Mouse (Mus musculus) liver, adult 2 months (tissue): ENCODE data around the gene Nr3c2. TPM values are rescaled to one million over a fixed set of nuclear protein-coding genes. Genes with fewer than 3 reads are reported as not detected.

Experiments
- DNase-seq: peaks from one replicate; pipeline ENCODE4 v3.0.0-alpha.2; 2011; ENCODE audit warnings: low read depth, low spot score; ENCODE audit errors: extremely low read depth
- H3K27ac ChIP-seq: fragments of 200-500 bp; replicated peaks from 2 replicates; pipeline ENCODE4 v1.5.1; 2012; ENCODE audit warnings: low read depth, mild to moderate bottlenecking, control low read depth, inconsistent platforms, low read length; ENCODE audit not compliant: insufficient read depth
- H3K27me3 ChIP-seq: fragments of 200-500 bp; 2 replicates; pipeline ENCODE4 v1.6.1; 2012; ENCODE audit warnings: mild to moderate bottlenecking, moderate library complexity, low read length, inconsistent platforms; ENCODE audit not compliant: control insufficient read depth, insufficient read depth
- H3K36me3 ChIP-seq: fragments of 200-500 bp; 2 replicates; pipeline ENCODE4 v1.6.1; 2012; ENCODE audit warnings: low read length, inconsistent platforms; ENCODE audit not compliant: control insufficient read depth, insufficient read depth
- H3K4me1 ChIP-seq: fragments of 200-500 bp; 2 replicates; pipeline ENCODE4 v1.6.1; 2011; ENCODE audit warnings: low read length; ENCODE audit not compliant: control insufficient read depth, insufficient read depth
- H3K4me3 ChIP-seq: fragments of 200-500 bp; 2 replicates; pipeline ENCODE4 v1.5.1; 2011; ENCODE audit warnings: low read depth, mild to moderate bottlenecking, control low read depth, low read length, moderate library complexity; ENCODE audit not compliant: insufficient read depth
- H3K79me2 ChIP-seq: fragments of 200-500 bp; 2 replicates; pipeline ENCODE4 v1.6.1; 2012; ENCODE audit warnings: inconsistent platforms, mild to moderate bottlenecking, low read length, moderate library complexity; ENCODE audit not compliant: control insufficient read depth, insufficient read depth
- H3K9ac ChIP-seq: fragments of 200-500 bp; 2 replicates; pipeline ENCODE4 v1.6.1; 2012; ENCODE audit warnings: low read depth, mild to moderate bottlenecking, control low read depth, inconsistent platforms, low read length
- CTCF ChIP-seq: fragments of 200-500 bp; IDR thresholded peaks from 2 replicates; pipeline ENCODE4 v1.5.1; 2011; ENCODE audit warnings: low read depth, low read length, control low read depth
- POLR2A ChIP-seq: fragments of 200-500 bp; IDR thresholded peaks from 2 replicates; pipeline ENCODE4 v1.6.1; 2011; ENCODE audit warnings: low read length, control low read depth; ENCODE audit not compliant: insufficient read depth; ENCODE audit errors: extremely low read depth
- WGBS: fragments of 180-500 bp; shearing (Covaris S2); methylation state at CpG from one replicate; pipeline ENCODE4 v1.1.7; 2018; 5-methylcytosine and 5-hydroxymethylcytosine counted together
- polyA plus RNA-seq: library from polyadenylated mRNA; depleted of rRNA; stranded (reverse); fragments of >200 nt; gene quantifications from 2 replicates; pipeline ENCODE4 v1.2.3, GENCODE M21; 2012
- total RNA-seq: library from RNA; depleted of rRNA; stranded (reverse); fragments of >200 nt; gene quantifications from 2 replicates; pipeline ENCODE4 v1.2.3, GENCODE M21; 2014

Nr3c2 gene
- total and polyA plus RNA-seq, 2 experiments = 4.7 to 14.8 TPM

GRCm38 (mm10) chr8:77272136-77272535 lies 372.9 kb downstream of the Nr3c2 start:
- TF ChIP-seq CTCF (no peak), POLR2A (no peak)
- Histone ChIP-seq H3K4me1 (0 out of 2 replicates have a peak, but pooled peaks cover 2% of the 10 kb centered on the region), H3K4me3 (no peak overlapping the region), H3K79me2 (no peaks in the 10 kb centered on the region), H3K36me3 (no peaks in the 10 kb centered on the region), H3K27ac (no peak overlapping the region), H3K27me3 (no peaks in the 10 kb centered on the region), H3K9ac (no peak overlapping the region)
- WGBS = 93% methylated on average over 6 of the region's 6 CpGs
- no peak for DNase-seq

- no peaks in the 10 kb centered on the region for H3K36me3 ChIP-seq
- TF ChIP-seq POLR2A = no peak
- TF ChIP-seq CTCF = no peak
- no peak overlapping the region for H3K4me3 ChIP-seq
- 0 out of 2 replicates have a peak, but pooled peaks cover 2% of the 10 kb centered on the region for H3K4me1 ChIP-seq
- no peak for DNase-seq
- H3K27me3 ChIP-seq = no peaks in the 10 kb centered on the region
- H3K27ac ChIP-seq = no peak overlapping the region
- no peaks in the 10 kb centered on the region for H3K79me2 ChIP-seq
- H3K9ac ChIP-seq = no peak overlapping the region
- 85% methylated on average over 5 of the region's 5 CpGs for WGBS
Measured at GRCm38 (mm10) chr8:77275571-77275970, 376.3 kb downstream of the Nr3c2 start.

- no peak overlapping the region for H3K4me3 ChIP-seq
- H3K27me3 ChIP-seq = no peaks in the 10 kb centered on the region
- no peak overlapping the region for H3K9ac ChIP-seq
- no peaks in the 10 kb centered on the region for H3K79me2 ChIP-seq
- TF ChIP-seq POLR2A = no peak
- no peak for TF ChIP-seq CTCF
- H3K27ac ChIP-seq = no peak overlapping the region
- 0 out of 2 replicates have a peak, but pooled peaks cover 2% of the 10 kb centered on the region for H3K4me1 ChIP-seq
- 78% methylated on average over 10 of the region's 10 CpGs for WGBS
- no peaks in the 10 kb centered on the region for H3K36me3 ChIP-seq
- no peak for DNase-seq
Measured at GRCm38 (mm10) chr8:77276827-77277226, 377.6 kb downstream of the Nr3c2 start.

- H3K79me2 ChIP-seq = no peaks in the 10 kb centered on the region
- no peak for DNase-seq
- no peaks in the 10 kb centered on the region for H3K27me3 ChIP-seq
- no peak for TF ChIP-seq POLR2A
- TF ChIP-seq CTCF = no peak
- 0 out of 2 replicates have a peak, but pooled peaks cover 2% of the 10 kb centered on the region for H3K4me1 ChIP-seq
- WGBS = 79% methylated on average over 4 of the region's 4 CpGs
- H3K36me3 ChIP-seq = no peaks in the 10 kb centered on the region
- H3K9ac ChIP-seq = no peak overlapping the region
- H3K27ac ChIP-seq = no peak overlapping the region
- H3K4me3 ChIP-seq = no peak overlapping the region
Measured at GRCm38 (mm10) chr8:77278246-77278645, 379.0 kb downstream of the Nr3c2 start.

- Histone ChIP-seq H3K27me3 (no peaks in the 10 kb centered on the region), H3K4me3 (no peak overlapping the region), H3K36me3 (no peaks in the 10 kb centered on the region), H3K9ac (no peak overlapping the region), H3K4me1 (0 out of 2 replicates have a peak, but pooled peaks cover 2% of the 10 kb centered on the region), H3K27ac (no peak overlapping the region), H3K79me2 (no peaks in the 10 kb centered on the region)
- TF ChIP-seq CTCF = no peak
- TF ChIP-seq POLR2A = no peak
- DNase-seq = no peak
- 69% methylated on average over 3 of the region's 3 CpGs for WGBS
Measured at GRCm38 (mm10) chr8:77279977-77280376, 380.7 kb downstream of the Nr3c2 start.

- H3K4me3 ChIP-seq = no peak overlapping the region
- DNase-seq = no peak
- TF ChIP-seq POLR2A (no peak), CTCF (no peak)
Measured at GRCm38 (mm10) chr8:77282605-77283236, 383.5 kb downstream of the Nr3c2 start.

More at GRCm38 (mm10) chr8:77282605-77283236, 383.5 kb downstream of the Nr3c2 start:
- Histone ChIP-seq H3K79me2 (no peaks in the 10 kb centered on the region), H3K27ac (no peak overlapping the region), H3K9ac (no peak overlapping the region), H3K36me3 (no peaks in the 10 kb centered on the region), H3K27me3 (no peaks in the 10 kb centered on the region), H3K4me1 (no peaks in the 10 kb centered on the region)
- 82% methylated on average over 7 of the region's 7 CpGs for WGBS
